Mouse (Mus musculus) embryonic facial prominence, embryonic 10.5 days (tissue): ENCODE results near the gene Mrps23. TPM values are rescaled to one million over a fixed set of nuclear protein-coding genes. Genes with fewer than 3 reads are reported as not detected.

Source experiments
- DNase-seq: peaks from one replicate; pipeline ENCODE4 v3.0.0-alpha.2; 2017; ENCODE audit warnings: low spot score
- H3K27ac ChIP-seq: fragments of 300-500 bp; sonication (generic); replicated peaks from 2 replicates; pipeline ENCODE4 v1.5.1; 2016; ENCODE audit warnings: mild to moderate bottlenecking
- H3K27me3 ChIP-seq: fragments of 300-500 bp; sonication (generic); replicated peaks from 2 replicates; pipeline ENCODE4 v1.6.1; 2016; ENCODE audit warnings: low read depth, mild to moderate bottlenecking; ENCODE audit not compliant: poor library complexity, severe bottlenecking
- H3K36me3 ChIP-seq: fragments of 300-500 bp; sonication (generic); replicated peaks from 2 replicates; pipeline ENCODE4 v1.6.1; 2016; ENCODE audit warnings: mild to moderate bottlenecking, moderate library complexity
- H3K4me1 ChIP-seq: fragments of 300-500 bp; sonication (generic); 2 replicates; pipeline ENCODE4 v1.6.1; 2016
- H3K4me3 ChIP-seq: fragments of 300-500 bp; sonication (generic); 2 replicates; pipeline ENCODE4 v1.5.1; 2016; ENCODE audit warnings: mild to moderate bottlenecking, moderate library complexity
- H3K9me3 ChIP-seq: fragments of 300-500 bp; sonication (generic); 2 replicates; pipeline ENCODE4 v1.6.1; 2016; ENCODE audit warnings: mild to moderate bottlenecking
- WGBS: fragments of 180-500 bp; shearing (Covaris S2); methylation state at CpG from one replicate; pipeline ENCODE4 v1.1.7; 2016; 5-methylcytosine and 5-hydroxymethylcytosine counted together
- polyA plus RNA-seq: library from polyadenylated mRNA; unstranded; fragments of >200 nt; fragmentation: Nextera tagmentation; extraction: Ambion mirVana; gene quantifications from 2 replicates; pipeline ENCODE4 v1.2.1, GENCODE M21; 2016

Gene Mrps23
- polyA plus RNA-seq, 1 experiment from 2014 or later: 60.4 TPM

- Histone ChIP-seq H3K4me1 (peaks cover 3% of the 10 kb centered on the region; the same call in 1 of the 2 replicates), H3K27me3 (no peaks in the 10 kb centered on the region), H3K4me3 (no peak overlapping the region), H3K9me3 (no peaks in the 10 kb centered on the region), H3K27ac (no peak overlapping the region), H3K36me3 (no peaks in the 10 kb centered on the region)
- 93% methylated on average over 15 of the region's 15 CpGs for WGBS
- no peak for DNase-seq
Measured at GRCm38 (mm10) chr11:88221929-88222475, 17.8 kb downstream of the Mrps23 start.

- no peaks in the 10 kb centered on the region for H3K36me3 ChIP-seq
- 91% methylated on average over 17 of the region's 17 CpGs for WGBS
- no peaks in the 10 kb centered on the region for H3K9me3 ChIP-seq
- H3K27ac ChIP-seq: no peak overlapping the region
- no peak overlapping the region for H3K4me3 ChIP-seq
- H3K4me1 ChIP-seq: peaks cover 11% of the 10 kb centered on the region
- H3K27me3 ChIP-seq: peaks cover 5% of the 10 kb centered on the region; the same call in 1 of the 2 replicates
- DNase-seq: no peak
Measured at GRCm38 (mm10) chr11:88227001-88227957, 23.1 kb downstream of the Mrps23 start.

DNA sequence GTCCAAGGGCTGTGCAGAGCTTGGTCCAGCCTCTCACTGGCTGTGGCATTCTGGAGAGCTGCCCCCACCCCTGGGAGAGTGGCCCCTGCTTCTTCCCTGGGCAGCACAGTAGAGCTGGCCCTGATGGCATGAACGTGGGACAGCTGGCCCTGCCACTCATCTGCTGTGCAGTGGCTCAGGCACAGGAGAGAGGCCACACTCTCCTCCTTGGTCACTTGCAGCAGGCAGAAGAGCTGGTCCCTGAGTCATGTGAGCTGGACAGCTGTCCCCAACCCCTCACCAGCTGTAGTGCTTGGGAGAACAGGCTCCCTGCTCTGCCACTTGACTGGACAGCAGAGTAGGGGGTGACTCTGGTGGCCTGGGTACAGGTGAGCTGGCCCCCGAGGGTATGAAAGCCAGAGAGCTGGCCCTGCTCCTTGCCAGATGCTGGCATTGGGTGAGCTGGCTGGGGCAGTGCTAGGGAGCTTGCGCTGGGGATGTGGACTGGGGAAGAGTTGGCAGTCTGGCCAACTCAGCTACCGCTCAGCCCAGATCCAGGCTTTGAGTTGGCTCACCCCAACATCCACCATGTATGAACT, 27.1 kb downstream of the Mrps23 start:
- WGBS: 84% methylated on average over 4 of the region's 4 CpGs
- Histone ChIP-seq H3K9me3 (no peaks in the 10 kb centered on the region), H3K27me3 (peaks cover 5% of the 10 kb centered on the region; the same call in 1 of the 2 replicates), H3K4me1 (peaks cover 48% of the 10 kb centered on the region), H3K27ac (peak overlapping the region; percentile 59; the same call in 1 of the 2 replicates), H3K36me3 (no peaks in the 10 kb centered on the region), H3K4me3 (no peak overlapping the region)
- DNase-seq: no peak

- 48% methylated on average over 17 of the region's 17 CpGs for WGBS
- H3K9me3 ChIP-seq: no peaks in the 10 kb centered on the region
- H3K4me1 ChIP-seq: peaks cover 59% of the 10 kb centered on the region
- DNase-seq: peak; percentile 43
- H3K4me3 ChIP-seq: no peak overlapping the region
- peak overlapping the region; percentile 77 for H3K27ac ChIP-seq
- H3K36me3 ChIP-seq: no peaks in the 10 kb centered on the region
- peaks cover 5% of the 10 kb centered on the region; the same call in 1 of the 2 replicates for H3K27me3 ChIP-seq
Measured at GRCm38 (mm10) chr11:88233528-88234427, 29.6 kb downstream of the Mrps23 start.

- Histone ChIP-seq H3K36me3 (no peaks in the 10 kb centered on the region), H3K4me1 (peaks cover 68% of the 10 kb centered on the region), H3K27ac (peak overlapping the region; percentile 77), H3K27me3 (peaks cover 5% of the 10 kb centered on the region; the same call in 1 of the 2 replicates), H3K9me3 (no peaks in the 10 kb centered on the region), H3K4me3 (no peak overlapping the region)
- peak; percentile 24 for DNase-seq
- 30% methylated on average over 4 of the region's 4 CpGs for WGBS
Measured at GRCm38 (mm10) chr11:88234789-88235188, 30.6 kb downstream of the Mrps23 start.

GRCm38 (mm10) chr11:88235221-88236203, 31.3 kb downstream of the Mrps23 start:
- H3K4me1 ChIP-seq: peaks cover 76% of the 10 kb centered on the region
- H3K36me3 ChIP-seq: no peaks in the 10 kb centered on the region
- peaks cover 5% of the 10 kb centered on the region; the same call in 1 of the 2 replicates for H3K27me3 ChIP-seq
- DNase-seq: peak; percentile 73
- 8% methylated on average over 23 of the region's 23 CpGs for WGBS
- peak overlapping the region; percentile 90 for H3K27ac ChIP-seq
- no peaks in the 10 kb centered on the region for H3K9me3 ChIP-seq
- H3K4me3 ChIP-seq: peak overlapping the region; percentile 44

DNA sequence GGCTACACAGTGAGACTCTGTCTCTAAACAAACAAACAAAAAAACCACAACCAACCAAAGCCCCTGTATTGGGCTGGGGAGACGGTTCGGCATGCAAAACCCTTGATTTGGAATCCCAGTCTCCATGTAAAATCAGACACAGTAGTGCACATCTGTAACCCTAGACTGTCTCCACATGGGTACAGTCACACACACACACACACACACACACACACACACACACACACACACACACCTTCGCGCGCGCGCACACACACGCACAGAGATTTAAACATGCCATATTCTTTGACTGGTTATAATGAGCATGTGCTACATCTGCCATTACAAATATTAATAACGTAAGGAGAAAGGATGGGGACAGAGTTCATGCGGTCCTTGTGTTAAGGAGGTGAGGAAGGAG, 36.1 kb downstream of the Mrps23 start:
- H3K27ac ChIP-seq: peak overlapping the region; percentile 89
- no peaks in the 10 kb centered on the region for H3K27me3 ChIP-seq
- 72% methylated on average over 10 of the region's 10 CpGs for WGBS
- peak; percentile 41 for DNase-seq
- H3K9me3 ChIP-seq: no peaks in the 10 kb centered on the region
- peaks cover 58% of the 10 kb centered on the region for H3K4me1 ChIP-seq
- H3K4me3 ChIP-seq: no peak overlapping the region
- no peaks in the 10 kb centered on the region for H3K36me3 ChIP-seq

- 3% methylated on average over 10 of the region's 10 CpGs for WGBS
- H3K9me3 ChIP-seq: no peaks in the 10 kb centered on the region
- peak overlapping the region; percentile 29; the same call in 1 of the 2 replicates for H3K4me3 ChIP-seq
- H3K27me3 ChIP-seq: no peaks in the 10 kb centered on the region
- H3K4me1 ChIP-seq: peaks cover 52% of the 10 kb centered on the region
- peak overlapping the region; percentile 89 for H3K27ac ChIP-seq
- peak; percentile 87 for DNase-seq
- H3K36me3 ChIP-seq: no peaks in the 10 kb centered on the region
Measured at GRCm38 (mm10) chr11:88240736-88241353, 36.7 kb downstream of the Mrps23 start.

GRCm38 (mm10) chr11:88241468-88242301, 37.5 kb downstream of the Mrps23 start:
- no peaks in the 10 kb centered on the region for H3K9me3 ChIP-seq
- DNase-seq: no peak
- H3K27me3 ChIP-seq: no peaks in the 10 kb centered on the region
- H3K27ac ChIP-seq: peak overlapping the region; percentile 89
- no peak overlapping the region for H3K4me3 ChIP-seq
- H3K4me1 ChIP-seq: peaks cover 44% of the 10 kb centered on the region
- no peaks in the 10 kb centered on the region for H3K36me3 ChIP-seq
- 34% methylated on average over 12 of the region's 12 CpGs for WGBS

DNA sequence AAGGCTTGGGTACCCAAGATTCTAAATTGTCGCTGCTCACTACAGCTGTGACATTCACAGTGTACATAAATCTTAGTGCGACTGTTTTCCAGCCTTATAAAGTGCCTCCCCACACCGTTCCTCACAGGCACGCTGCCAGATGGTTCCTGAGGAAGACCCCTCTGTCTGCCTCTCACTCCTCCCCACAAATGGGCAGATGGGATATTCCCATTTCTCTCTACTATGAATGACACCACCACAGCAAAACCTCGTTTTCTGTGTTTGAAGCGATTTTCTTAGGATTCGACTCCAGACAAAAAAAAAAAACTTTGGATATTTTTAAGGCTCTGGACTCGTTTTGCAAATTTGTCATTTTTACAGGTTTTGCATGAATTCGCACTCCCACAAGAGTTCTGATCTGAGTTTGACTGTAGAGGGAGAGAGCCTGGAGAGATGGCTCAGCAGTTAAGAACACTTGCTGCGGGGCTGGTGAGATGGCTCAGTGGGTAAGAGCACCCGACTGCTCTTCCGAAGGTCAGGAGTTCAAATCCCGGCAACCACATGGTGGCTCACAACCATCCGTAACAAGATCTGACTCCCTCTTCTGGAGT, 41.5 kb downstream of the Mrps23 start:
- H3K4me1 ChIP-seq: peaks cover 34% of the 10 kb centered on the region
- no peaks in the 10 kb centered on the region for H3K36me3 ChIP-seq
- no peak for DNase-seq
- no peak overlapping the region for H3K27ac ChIP-seq
- H3K27me3 ChIP-seq: peaks cover 3% of the 10 kb centered on the region
- WGBS: 91% methylated on average over 14 of the region's 14 CpGs
- H3K4me3 ChIP-seq: no peak overlapping the region
- H3K9me3 ChIP-seq: no peaks in the 10 kb centered on the region
